Mouse (Mus musculus): Measurements from ENCODE around the gene Erbb3. TPM values are rescaled to one million over a fixed set of nuclear protein-coding genes. Genes with fewer than 3 reads are reported as not detected.
"Not testable (repeated sequence)": the region's sequence is repeated elsewhere in the genome, so short reads cannot be mapped to it uniquely, and the experiment has no call there.

Erbb3 gene
- total RNA-seq, 1 experiment from 2014 or later: 1.4 TPM

GRCm38 (mm10) chr10:128614934-128615333 lies 25.5 kb upstream of the Erbb3 start:
- ATAC-seq (replicated peaks; ENCODE audit: insufficient number of reproducible peaks, low FRiP score, low TSS enrichment, poor library complexity, severe bottlenecking): no peak

- ATAC-seq (replicated peaks; ENCODE audit: insufficient number of reproducible peaks, low FRiP score, low TSS enrichment, poor library complexity, severe bottlenecking): not testable (repeated sequence)
These were observed 24.4 kb upstream of the Erbb3 start for GRCm38 (mm10) chr10:128613820-128614219.

- ATAC-seq (replicated peaks; ENCODE audit: insufficient number of reproducible peaks, low FRiP score, low TSS enrichment, poor library complexity, severe bottlenecking): no peak
These were observed 23.6 kb upstream of the Erbb3 start for GRCm38 (mm10) chr10:128613154-128613440.

- ATAC-seq (replicated peaks; ENCODE audit: insufficient number of reproducible peaks, low FRiP score, low TSS enrichment, poor library complexity, severe bottlenecking): peak; percentile 90
These were observed 23.1 kb upstream of the Erbb3 start for GRCm38 (mm10) chr10:128612433-128613153.

- ATAC-seq (replicated peaks; ENCODE audit: insufficient number of reproducible peaks, low FRiP score, low TSS enrichment, poor library complexity, severe bottlenecking): no peak
These were observed 17.0 kb upstream of the Erbb3 start for GRCm38 (mm10) chr10:128606483-128606882.

- ATAC-seq (replicated peaks; ENCODE audit: insufficient number of reproducible peaks, low FRiP score, low TSS enrichment, poor library complexity, severe bottlenecking): no peak
These were observed 13.1 kb upstream of the Erbb3 start for GRCm38 (mm10) chr10:128602470-128603128.

- ATAC-seq (replicated peaks; ENCODE audit: insufficient number of reproducible peaks, low FRiP score, low TSS enrichment, poor library complexity, severe bottlenecking): no peak
These were observed 12.0 kb upstream of the Erbb3 start for GRCm38 (mm10) chr10:128601499-128601898.

- ATAC-seq (replicated peaks; ENCODE audit: insufficient number of reproducible peaks, low FRiP score, low TSS enrichment, poor library complexity, severe bottlenecking): no peak
These were observed 9.0 kb upstream of the Erbb3 start for GRCm38 (mm10) chr10:128598476-128598875.

GRCm38 (mm10) chr10:128592797-128593196 lies 3.3 kb upstream of the Erbb3 start:
- no peak for ATAC-seq (replicated peaks; ENCODE audit: insufficient number of reproducible peaks, low FRiP score, low TSS enrichment, poor library complexity, severe bottlenecking)

- no peak for ATAC-seq (replicated peaks; ENCODE audit: insufficient number of reproducible peaks, low FRiP score, low TSS enrichment, poor library complexity, severe bottlenecking)
These were observed 2.0 kb upstream of the Erbb3 start for GRCm38 (mm10) chr10:128591436-128591835.

GRCm38 (mm10) chr10:128590193-128590690 lies 790 bp upstream of the Erbb3 start:
- peak; percentile 42; the same call in 1 of the 2 replicates for ATAC-seq (replicated peaks; ENCODE audit: insufficient number of reproducible peaks, low FRiP score, low TSS enrichment, poor library complexity, severe bottlenecking)

GRCm38 (mm10) chr10:128588775-128589463 lies 533 bp downstream of the Erbb3 start:
- no peak for ATAC-seq (replicated peaks; ENCODE audit: insufficient number of reproducible peaks, low FRiP score, low TSS enrichment, poor library complexity, severe bottlenecking)

- no peak for ATAC-seq (replicated peaks; ENCODE audit: insufficient number of reproducible peaks, low FRiP score, low TSS enrichment, poor library complexity, severe bottlenecking)
These were observed 1.3 kb downstream of the Erbb3 start for GRCm38 (mm10) chr10:128588136-128588535.

GRCm38 (mm10) chr10:128587697-128588096 lies 1.8 kb downstream of the Erbb3 start:
- no peak for ATAC-seq (replicated peaks; ENCODE audit: insufficient number of reproducible peaks, low FRiP score, low TSS enrichment, poor library complexity, severe bottlenecking)

GRCm38 (mm10) chr10:128587120-128587519 lies 2.3 kb downstream of the Erbb3 start:
- no peak for ATAC-seq (replicated peaks; ENCODE audit: insufficient number of reproducible peaks, low FRiP score, low TSS enrichment, poor library complexity, severe bottlenecking)

- ATAC-seq (replicated peaks; ENCODE audit: insufficient number of reproducible peaks, low FRiP score, low TSS enrichment, poor library complexity, severe bottlenecking): no peak
These were observed 2.9 kb downstream of the Erbb3 start for GRCm38 (mm10) chr10:128586546-128586945.

- no peak for ATAC-seq (replicated peaks; ENCODE audit: insufficient number of reproducible peaks, low FRiP score, low TSS enrichment, poor library complexity, severe bottlenecking)
These were observed 5.1 kb downstream of the Erbb3 start for GRCm38 (mm10) chr10:128584386-128584785.

- no peak for ATAC-seq (replicated peaks; ENCODE audit: insufficient number of reproducible peaks, low FRiP score, low TSS enrichment, poor library complexity, severe bottlenecking)
These were observed 5.8 kb downstream of the Erbb3 start for GRCm38 (mm10) chr10:128583644-128584043.

GRCm38 (mm10) chr10:128579731-128580130 lies 9.7 kb downstream of the Erbb3 start:
- ATAC-seq (replicated peaks; ENCODE audit: insufficient number of reproducible peaks, low FRiP score, low TSS enrichment, poor library complexity, severe bottlenecking): no peak

GRCm38 (mm10) chr10:128579298-128579697 lies 10.2 kb downstream of the Erbb3 start:
- no peak for ATAC-seq (replicated peaks; ENCODE audit: insufficient number of reproducible peaks, low FRiP score, low TSS enrichment, poor library complexity, severe bottlenecking)
